Mouse (Mus musculus): ENCODE results near the gene Myh13.

Gene Myh13

GRCm38 (mm10) chr11:67390679-67391384 is 69.4 kb downstream of the Myh13 start:
- DNase-seq (ENCODE audit: low read depth): peak; percentile 79

GRCm38 (mm10) chr11:67392369-67392768 is 70.9 kb downstream of the Myh13 start:
- DNase-seq (ENCODE audit: low read depth): no peak

GRCm38 (mm10) chr11:67400956-67401355 is 79.5 kb downstream of the Myh13 start:
- DNase-seq (ENCODE audit: low read depth): no peak

- DNase-seq (ENCODE audit: low read depth): no peak
Measured at GRCm38 (mm10) chr11:67414346-67414940, 93.0 kb downstream of the Myh13 start.

Measured in fibroblast of lung, adult 2 months (primary cell).